Mouse (Mus musculus) MEL (cell line): ENCODE measurements at regions not wholly inside any gene's neighbourhood (a gene's known extent, or its start where the extent isn't known, plus 50 kb on each side); places are given as distances from the start of the nearest gene placed in this dataset.

Experiments
- CTCF ChIP-seq, 3 experiments: IDR thresholded peaks in 2 of 3; conservative IDR thresholded peaks in 1 of 3; 2 replicates each; pipeline ENCODE4 v1.5.1; 2011 to 2012; ENCODE audit warnings: low read length in 3 of 3, low read depth in 2 of 3, mild to moderate bottlenecking in 2 of 3, improper control_type of control experiment in 1 of 3, inconsistent platforms in 1 of 3, mixed read lengths in 1 of 3, moderate library complexity in 1 of 3; ENCODE audit not compliant: control insufficient read depth in 1 of 3, insufficient read depth in 1 of 3, poor library complexity in 1 of 3, severe bottlenecking in 1 of 3
- HCFC1 ChIP-seq: IDR thresholded peaks from 2 replicates; pipeline ENCODE4 v1.6.1; 2012; ENCODE audit warnings: low read depth, mild to moderate bottlenecking, inconsistent platforms, low read length, improper control_type of control experiment, moderate library complexity
- MXI1 ChIP-seq: IDR thresholded peaks from 2 replicates; pipeline ENCODE4 v1.6.1; 2011; ENCODE audit warnings: mild to moderate bottlenecking, low read depth, low read length, improper control_type of control experiment
- POLR2A ChIP-seq, 2 experiments: IDR thresholded peaks; 2 replicates each; pipeline ENCODE4 v1.6.1; 2011 to 2012; ENCODE audit warnings: low read length in 2 of 2, mild to moderate bottlenecking in 2 of 2, control low read depth in 1 of 2, improper control_type of control experiment in 1 of 2, low read depth in 1 of 2, moderate library complexity in 1 of 2; ENCODE audit not compliant: control insufficient read depth in 1 of 2, insufficient read depth in 1 of 2, poor library complexity in 1 of 2
- POLR2AphosphoS2 ChIP-seq: IDR thresholded peaks from 2 replicates; pipeline ENCODE4 v1.6.1; 2011; ENCODE audit warnings: low read length, improper control_type of control experiment
- SMC3 ChIP-seq: IDR thresholded peaks from 2 replicates; pipeline ENCODE4 v1.6.1; 2011; ENCODE audit warnings: low read depth, low read length, improper control_type of control experiment
- TCF12 ChIP-seq: IDR thresholded peaks from 2 replicates; pipeline ENCODE4 v1.6.1; 2014; ENCODE audit warnings: low read depth, mild to moderate bottlenecking, inconsistent platforms, low read length, improper control_type of control experiment, moderate library complexity

DNA sequence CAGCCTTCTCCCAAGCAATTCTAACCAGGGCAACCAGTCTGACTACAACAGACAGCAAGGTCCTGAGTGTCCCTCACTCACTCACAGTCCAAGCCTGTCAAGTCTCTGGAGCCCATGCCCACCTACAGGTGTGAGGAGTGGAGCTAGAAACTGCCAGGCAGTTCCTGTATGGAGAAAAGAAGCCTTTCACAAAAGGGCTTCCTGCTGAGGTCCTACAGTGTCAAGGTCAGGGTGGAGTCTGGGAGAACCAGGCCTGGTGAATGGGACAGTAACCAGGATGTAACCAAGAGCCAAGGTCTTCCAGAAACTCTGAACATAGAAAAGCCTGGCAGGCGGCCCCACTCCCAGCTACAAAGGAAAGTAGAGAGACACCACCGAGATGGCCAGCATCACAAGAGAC lies 74.2 kb downstream of the Nupl2 start:
- TF ChIP-seq CTCF (IDR thresholded peaks at IDR 0.05 in 2 of 3, conservative IDR thresholded peaks at IDR 0.05 in 1 of 3; ENCODE audit: control insufficient read depth in 1 of 3, insufficient read depth in 1 of 3, low read depth in 2 of 3, low read length in 3 of 3, poor library complexity in 1 of 3, severe bottlenecking in 1 of 3) (no peak), HCFC1 (no peak), SMC3 (no peak), TCF12 (no peak), POLR2AphosphoS2 (no peak), POLR2A (IDR thresholded peaks at IDR 0.05; ENCODE audit: control insufficient read depth in 1 of 2, insufficient read depth in 1 of 2, low read depth in 1 of 2, low read length in 2 of 2, poor library complexity in 1 of 2) (no peak), MXI1 (no peak)
